ENCODE assay signal across 23 mouse cellular contexts in genomic region chr6:97684335-97684734, GRCm38 (mm10).
DNase-seq lines count a peak whose midpoint lies in the region; ATAC-seq and TF ChIP-seq lines count a peak whose summit lies in the region.
"Had no signal": no experiment of that assay in that cellular context is flagged by ENCODE, and none has a peak within 500 bp of the region (broad histone marks: within the 10 kb centered on the region; RNA-seq: fewer than 3 reads in every experiment).

No protein-coding gene starts in this region.

- WGBS in forebrain, embryonic 16.5 days, result 58% methylated on average over 7 of the region's 7 CpGs

- TF ChIP-seq CTCF in gastrocnemius, adult 2 months (IDR thresholded peaks at IDR 0.05), result no peak
- no peak for TF ChIP-seq CTCF in brain, embryonic 14.5 days (IDR thresholded peaks at IDR 0.05; ENCODE audit: borderline replicate concordance, extremely low read depth, insufficient read depth, insufficient read length)

- no peak overlapping the region for H3K4me2 ChIP-seq in forebrain, embryonic 16.5 days (ENCODE audit: low read length)
- H3K4me2 ChIP-seq: embryonic facial prominence, embryonic 15.5 days; liver, embryonic 15.5 days; lung, embryonic 15.5 days had no signal

- H3K9ac ChIP-seq in forebrain, embryonic 16.5 days (replicated peaks; ENCODE audit: low read depth, low read length), result no peak overlapping the region
- H3K9ac ChIP-seq: embryonic facial prominence, embryonic 15.5 days; liver, embryonic 15.5 days; lung, embryonic 15.5 days had no signal

- peak overlapping the region; percentile 51 for H3K27ac ChIP-seq in gastrocnemius, adult 2 months
- peak overlapping the region; percentile 76 for H3K27ac ChIP-seq in forebrain, embryonic 16.5 days (ENCODE audit: low read length)
- H3K27ac ChIP-seq: embryonic facial prominence, embryonic 15.5 days; hindbrain, embryonic 10.5 days; hindbrain, postnatal 0 days; layer of hippocampus, adult 2 months; limb, embryonic 10.5 days; liver, embryonic 15.5 days; lung, embryonic 15.5 days; stomach, postnatal 0 days had no signal

- H3K4me3 ChIP-seq in gastrocnemius, adult 2 months, result no peak overlapping the region
- no peak overlapping the region for H3K4me3 ChIP-seq in forebrain, embryonic 16.5 days (replicated peaks; ENCODE audit: low read length)
- H3K4me3 ChIP-seq: embryonic facial prominence, embryonic 15.5 days; hindbrain, embryonic 10.5 days; layer of hippocampus, adult 2 months; limb, embryonic 10.5 days; liver, embryonic 15.5 days; lung, embryonic 15.5 days had no signal

- no peaks in the 10 kb centered on the region for H3K36me3 ChIP-seq in forebrain, embryonic 16.5 days (ENCODE audit: control insufficient read depth, insufficient read depth)
- H3K36me3 ChIP-seq: embryonic facial prominence, embryonic 15.5 days; hindbrain, embryonic 10.5 days; limb, embryonic 10.5 days; liver, embryonic 15.5 days; lung, embryonic 15.5 days had no signal

- no peaks in the 10 kb centered on the region for H3K9me3 ChIP-seq in forebrain, embryonic 16.5 days (ENCODE audit: control insufficient read depth, low read length)
- H3K9me3 ChIP-seq: embryonic facial prominence, embryonic 15.5 days; hindbrain, embryonic 10.5 days; limb, embryonic 10.5 days; liver, embryonic 15.5 days; lung, embryonic 15.5 days had no signal

- ATAC-seq in forebrain, embryonic 16.5 days, result peak; percentile 77
- ATAC-seq: activated CD4-positive, CD25-positive, alpha-beta regulatory T cell, adult 4 months; hindbrain, postnatal 0 days; intestine, embryonic 16.5 days had no signal

- no peaks in the 10 kb centered on the region for H3K27me3 ChIP-seq in forebrain, embryonic 16.5 days (replicated peaks; ENCODE audit: control insufficient read depth, insufficient read depth, low read length)
- H3K27me3 ChIP-seq: embryonic facial prominence, embryonic 15.5 days; liver, embryonic 15.5 days; lung, embryonic 15.5 days had no signal

- peak; percentile 26 for DNase-seq in gastrocnemius, adult 2 months
- DNase-seq in gastrocnemius, postnatal 10 days, result no peak
- DNase-seq in left cerebral cortex, postnatal 14 days (ENCODE audit: low spot score in 2 of 2), result peak; percentile 3 to 9
- DNase-seq in left cerebral cortex, postnatal 4 days, result no peak
- DNase-seq in brain, embryonic 14.5 days (ENCODE audit: low read depth), result peak; percentile 71
- DNase-seq in urinary bladder, postnatal 4 days (ENCODE audit: low spot score in 2 of 2), result no peak
- DNase-seq: adrenal gland, adult 8-10 months; cerebellum, adult 9-10 months; kidney, postnatal 25 days; liver; lung, postnatal 4 days; midbrain, embryonic 14.5 days had no signal

- peaks cover 9% of the 10 kb centered on the region for H3K4me1 ChIP-seq in forebrain, embryonic 16.5 days (replicated peaks; ENCODE audit: control insufficient read depth, insufficient read depth, low read length)
- H3K4me1 ChIP-seq: embryonic facial prominence, embryonic 15.5 days; hindbrain, embryonic 10.5 days; limb, embryonic 10.5 days; liver, embryonic 15.5 days; lung, embryonic 15.5 days had no signal

- intact Hi-C loops in gastrocnemius, adult 2 months (cut with DNase I), result no loop called here
- intact Hi-C loops in left cerebral cortex, postnatal 14 days (cut with DNase I), result no loop called here
- intact Hi-C loops in left cerebral cortex, postnatal 4 days (cut with DNase I), result no loop called here

- no peak for TF ChIP-seq POLR2A in brain, embryonic 14.5 days (IDR thresholded peaks at IDR 0.05; ENCODE audit: borderline replicate concordance, extremely low read depth, insufficient read depth, insufficient read length, poor library complexity, severe bottlenecking)

Comparison
In these comparisons a context has a peak if more than half of its experiments do, and no peak if none do; other contexts are left out.
1. DNase-seq: peak in gastrocnemius, adult 2 months (single experiment), left cerebral cortex, postnatal 14 days (2 of 2) and brain, embryonic 14.5 days (single experiment); none in gastrocnemius, postnatal 10 days (single experiment), left cerebral cortex, postnatal 4 days (single experiment) and urinary bladder, postnatal 4 days (0 of 2).